Mouse (Mus musculus) embryonic facial prominence, embryonic 15.5 days (tissue): ENCODE data around the gene Lect2. TPM values are rescaled to one million over a fixed set of nuclear protein-coding genes. Genes with fewer than 3 reads are reported as not detected.

Experiments used
- ATAC-seq: fragments of 200-750 bp; cut with Nextera tagmentation; 2 replicates; pipeline ENCODE4 v1.8.0; 2017; ENCODE audit warnings: low read depth, moderate TSS enrichment; ENCODE audit not compliant: insufficient number of reproducible peaks, low FRiP score, low TSS enrichment
- H3K27ac ChIP-seq: fragments of 300-500 bp; sonication (generic); replicated peaks from 2 replicates; pipeline ENCODE4 v1.5.1; 2015; ENCODE audit warnings: mild to moderate bottlenecking, inconsistent platforms
- H3K27me3 ChIP-seq: fragments of 300-500 bp; sonication (generic); 2 replicates; pipeline ENCODE4 v1.6.1; 2015; ENCODE audit warnings: inconsistent platforms
- H3K36me3 ChIP-seq: fragments of 300-500 bp; sonication (generic); 2 replicates; pipeline ENCODE4 v1.6.1; 2015; ENCODE audit warnings: mild to moderate bottlenecking, inconsistent platforms
- H3K4me1 ChIP-seq: fragments of 300-500 bp; sonication (generic); 2 replicates; pipeline ENCODE4 v1.6.1; 2015; ENCODE audit warnings: inconsistent platforms
- H3K4me2 ChIP-seq: fragments of 300-500 bp; sonication (generic); replicated peaks from 2 replicates; pipeline ENCODE4 v1.6.1; 2015; ENCODE audit warnings: mild to moderate bottlenecking, inconsistent platforms
- H3K4me3 ChIP-seq: fragments of 300-500 bp; sonication (generic); replicated peaks from 2 replicates; pipeline ENCODE4 v1.5.1; 2015; ENCODE audit warnings: mild to moderate bottlenecking, inconsistent platforms
- H3K9ac ChIP-seq: fragments of 300-500 bp; sonication (generic); 2 replicates; pipeline ENCODE4 v1.6.1; 2015; ENCODE audit warnings: inconsistent platforms
- H3K9me3 ChIP-seq: fragments of 300-500 bp; sonication (generic); replicated peaks from 2 replicates; pipeline ENCODE4 v1.6.1; 2016; ENCODE audit warnings: inconsistent platforms
- WGBS: fragments of 180-500 bp; shearing (Covaris S2); methylation state at CpG from one replicate; pipeline ENCODE4 v1.1.7; 2015; 5-methylcytosine and 5-hydroxymethylcytosine counted together
- polyA plus RNA-seq: library from polyadenylated mRNA; unstranded; fragments of >200 nt; fragmentation: Nextera tagmentation; extraction: Ambion mirVana; gene quantifications from 2 replicates; pipeline ENCODE4 v1.2.1, GENCODE M21; 2015

Lect2 gene
- polyA plus RNA-seq, 1 experiment from 2014 or later: not detected

DNA sequence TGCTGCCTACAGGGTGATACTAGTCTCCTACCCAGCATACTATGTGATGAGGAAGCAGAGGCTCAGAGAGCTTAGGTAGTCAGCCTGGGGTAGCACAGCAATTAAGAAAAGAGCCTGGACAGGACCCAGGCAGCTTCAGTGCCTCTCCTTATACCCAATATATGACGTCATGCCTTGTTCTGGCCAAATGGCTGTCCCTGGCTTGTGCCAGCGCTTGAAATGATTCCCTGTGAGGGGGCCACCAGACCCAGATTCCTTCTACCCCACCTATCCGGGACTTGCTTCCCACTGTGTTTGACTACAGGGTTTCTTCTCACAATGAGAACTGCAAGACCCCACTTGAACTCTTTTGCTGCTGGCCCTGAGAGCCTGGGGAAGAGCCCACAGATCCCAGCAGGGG, 33.2 kb upstream of the Lect2 start:
- Histone ChIP-seq H3K9me3 (no peaks in the 10 kb centered on the region), H3K4me1 (peaks cover 30% of the 10 kb centered on the region), H3K4me3 (no peak overlapping the region), H3K27me3 (no peaks in the 10 kb centered on the region), H3K36me3 (no peaks in the 10 kb centered on the region), H3K9ac (no peak overlapping the region), H3K27ac (peak overlapping the region; percentile 91), H3K4me2 (no peak overlapping the region)
- ATAC-seq: no peak
- 13% methylated on average over 3 of the region's 3 CpGs for WGBS

- no peak overlapping the region for H3K4me2 ChIP-seq
- peak overlapping the region; percentile 91; the same call in 1 of the 2 replicates for H3K27ac ChIP-seq
- H3K36me3 ChIP-seq: no peaks in the 10 kb centered on the region
- WGBS: 70% methylated on average over 5 of the region's 5 CpGs
- no peak for ATAC-seq
- no peak overlapping the region for H3K4me3 ChIP-seq
- H3K4me1 ChIP-seq: peaks cover 40% of the 10 kb centered on the region
- no peaks in the 10 kb centered on the region for H3K27me3 ChIP-seq
- H3K9me3 ChIP-seq: no peaks in the 10 kb centered on the region
- H3K9ac ChIP-seq: no peak overlapping the region
These were observed 32.1 kb upstream of the Lect2 start for GRCm38 (mm10) chr13:56580450-56580849.

- peaks cover 44% of the 10 kb centered on the region for H3K4me1 ChIP-seq
- no peaks in the 10 kb centered on the region for H3K9me3 ChIP-seq
- H3K9ac ChIP-seq: no peak overlapping the region
- H3K4me2 ChIP-seq: no peak overlapping the region
- no peak overlapping the region for H3K4me3 ChIP-seq
- no peak for ATAC-seq
- H3K27ac ChIP-seq: no peak overlapping the region
- no peaks in the 10 kb centered on the region for H3K36me3 ChIP-seq
- H3K27me3 ChIP-seq: no peaks in the 10 kb centered on the region
- WGBS: 71% methylated on average over 5 of the region's 5 CpGs
These were observed 29.8 kb upstream of the Lect2 start for GRCm38 (mm10) chr13:56578097-56578496.

GRCm38 (mm10) chr13:56575701-56576321, 27.5 kb upstream of the Lect2 start:
- H3K4me1 ChIP-seq: peaks cover 34% of the 10 kb centered on the region
- H3K4me2 ChIP-seq: no peak overlapping the region
- 0 out of 2 replicates have a peak, but pooled peaks have one; percentile 52 for ATAC-seq
- peak overlapping the region; percentile 78 for H3K27ac ChIP-seq
- H3K4me3 ChIP-seq: no peak overlapping the region
- H3K27me3 ChIP-seq: no peaks in the 10 kb centered on the region
- H3K9ac ChIP-seq: no peak overlapping the region
- WGBS: 45% methylated on average over 12 of the region's 12 CpGs
- H3K36me3 ChIP-seq: no peaks in the 10 kb centered on the region
- no peaks in the 10 kb centered on the region for H3K9me3 ChIP-seq

DNA sequence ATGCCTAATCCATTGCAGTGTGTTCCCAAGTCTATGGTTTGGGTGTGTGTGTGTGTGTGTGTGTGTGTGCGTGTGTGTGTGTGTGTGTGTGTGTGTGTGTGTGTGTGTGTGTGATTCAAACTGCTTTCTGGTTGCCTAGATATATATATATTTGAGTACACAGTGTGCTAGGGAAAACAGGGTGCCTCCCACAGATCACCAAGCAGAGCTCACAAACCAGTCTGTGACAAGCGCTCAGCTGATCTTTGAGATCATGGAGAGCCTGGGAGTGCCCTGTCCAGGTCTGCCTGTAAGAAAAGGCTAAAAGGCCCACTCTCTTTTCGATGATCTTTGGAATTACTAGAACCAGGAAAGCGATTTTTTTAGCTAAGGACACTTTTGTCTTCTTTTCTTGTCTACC, 26.8 kb upstream of the Lect2 start:
- no peak overlapping the region for H3K9ac ChIP-seq
- ATAC-seq: no peak
- H3K9me3 ChIP-seq: no peaks in the 10 kb centered on the region
- no peak overlapping the region for H3K4me2 ChIP-seq
- H3K4me3 ChIP-seq: no peak overlapping the region
- WGBS: 76% methylated on average over 4 of the region's 4 CpGs
- H3K27ac ChIP-seq: no peak overlapping the region
- H3K36me3 ChIP-seq: no peaks in the 10 kb centered on the region
- peaks cover 30% of the 10 kb centered on the region for H3K4me1 ChIP-seq
- no peaks in the 10 kb centered on the region for H3K27me3 ChIP-seq

- Histone ChIP-seq H3K4me1 (peaks cover 29% of the 10 kb centered on the region), H3K27ac (no peak overlapping the region), H3K27me3 (no peaks in the 10 kb centered on the region), H3K9ac (no peak overlapping the region), H3K36me3 (no peaks in the 10 kb centered on the region), H3K4me2 (no peak overlapping the region), H3K9me3 (no peaks in the 10 kb centered on the region), H3K4me3 (no peak overlapping the region)
- WGBS: 82% methylated on average over 8 of the region's 8 CpGs
- ATAC-seq: no peak
These were observed 23.3 kb upstream of the Lect2 start for GRCm38 (mm10) chr13:56571645-56572044.

GRCm38 (mm10) chr13:56566336-56566735, 18.0 kb upstream of the Lect2 start:
- 33% methylated on average over 10 of the region's 10 CpGs for WGBS
- no peaks in the 10 kb centered on the region for H3K36me3 ChIP-seq
- peak overlapping the region; percentile 17; the same call in 1 of the 2 replicates for H3K27ac ChIP-seq
- ATAC-seq: 0 out of 2 replicates have a peak, but pooled peaks have one; percentile 15
- H3K4me2 ChIP-seq: no peak overlapping the region
- H3K27me3 ChIP-seq: no peaks in the 10 kb centered on the region
- no peaks in the 10 kb centered on the region for H3K9me3 ChIP-seq
- H3K9ac ChIP-seq: no peak overlapping the region
- H3K4me1 ChIP-seq: peaks cover 6% of the 10 kb centered on the region
- no peak overlapping the region for H3K4me3 ChIP-seq

DNA sequence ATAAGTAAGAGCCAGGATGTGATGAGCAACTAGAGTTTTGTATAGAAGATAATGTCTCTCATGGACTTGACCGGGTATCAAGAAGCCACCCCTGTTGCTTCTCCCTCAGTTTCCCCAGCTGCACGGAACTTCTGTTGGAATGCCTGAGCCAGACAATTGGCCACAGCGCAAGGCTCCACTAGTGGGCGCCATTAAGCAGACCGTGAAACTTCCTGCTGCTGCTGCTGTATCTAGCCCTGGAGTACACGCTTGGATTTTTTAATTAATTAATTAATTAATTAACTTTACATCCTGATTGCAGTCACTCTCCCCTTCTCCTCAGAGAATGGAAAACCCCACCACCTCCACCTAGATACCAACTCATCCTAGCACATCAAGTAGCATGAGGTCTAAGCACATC, 14.8 kb upstream of the Lect2 start:
- Histone ChIP-seq H3K4me2 (no peak overlapping the region), H3K27me3 (no peaks in the 10 kb centered on the region), H3K36me3 (no peaks in the 10 kb centered on the region), H3K4me1 (peaks cover 6% of the 10 kb centered on the region), H3K4me3 (no peak overlapping the region), H3K9me3 (no peaks in the 10 kb centered on the region), H3K27ac (no peak overlapping the region), H3K9ac (no peak overlapping the region)
- no peak for ATAC-seq
- 33% methylated on average over 6 of the region's 6 CpGs for WGBS

- Histone ChIP-seq H3K27me3 (no peaks in the 10 kb centered on the region), H3K9me3 (no peaks in the 10 kb centered on the region), H3K4me1 (peaks cover under 1% of the 10 kb centered on the region; the same call in 1 of the 2 replicates), H3K36me3 (no peaks in the 10 kb centered on the region), H3K4me3 (no peak overlapping the region), H3K9ac (no peak overlapping the region), H3K4me2 (no peak overlapping the region), H3K27ac (no peak overlapping the region)
- no peak for ATAC-seq
- 56% methylated on average over 8 of the region's 8 CpGs for WGBS
These were observed 12.8 kb upstream of the Lect2 start for GRCm38 (mm10) chr13:56561129-56561528.

DNA sequence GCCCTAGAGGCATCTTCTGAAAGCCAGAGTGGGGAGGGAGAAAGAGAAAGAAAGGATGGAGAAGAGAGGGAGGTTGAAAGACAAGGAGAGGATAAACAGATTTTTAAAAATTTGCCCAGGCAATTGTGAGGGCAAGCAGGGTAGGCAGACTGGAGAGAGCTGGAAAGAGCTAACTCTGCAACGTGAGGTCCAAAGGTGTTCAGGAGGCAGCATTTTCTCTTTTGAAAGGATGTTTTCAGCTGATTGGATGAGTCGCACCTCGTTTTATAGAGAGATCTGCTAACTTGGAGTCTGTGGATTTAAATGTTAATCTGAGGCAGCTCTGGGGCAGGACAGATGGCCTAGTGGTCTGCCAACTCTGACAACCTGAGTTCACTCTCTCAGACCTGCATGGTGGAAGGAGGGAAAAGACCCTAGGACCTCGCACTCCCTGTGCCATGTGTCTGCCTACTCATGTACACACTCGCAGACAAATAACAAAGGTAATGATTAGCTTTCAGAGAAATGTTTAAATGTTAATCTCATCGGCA, 11.6 kb upstream of the Lect2 start:
- WGBS: 75% methylated on average over 6 of the region's 6 CpGs
- no peak overlapping the region for H3K4me2 ChIP-seq
- ATAC-seq: no peak

DNA sequence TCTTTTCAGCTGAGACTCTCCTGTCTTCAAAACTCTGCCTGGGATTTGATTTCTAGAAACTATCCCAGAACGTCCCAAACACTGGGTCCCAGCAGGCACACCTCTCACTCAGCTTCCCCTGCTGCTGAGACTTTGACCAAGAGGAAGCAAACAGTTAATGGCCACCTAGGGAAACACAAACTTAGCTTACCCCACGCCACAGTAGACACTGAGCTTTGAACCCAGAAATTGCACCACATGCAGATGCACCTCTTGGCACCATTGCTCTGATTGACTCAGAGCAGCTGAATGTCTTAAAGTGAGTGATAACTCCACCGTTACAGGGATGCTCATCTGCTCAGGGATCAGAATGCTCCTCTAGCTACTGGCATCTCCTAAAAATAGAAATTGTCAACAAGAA, 10.5 kb upstream of the Lect2 start:
- no peak overlapping the region for H3K9ac ChIP-seq
- H3K27ac ChIP-seq: no peak overlapping the region
- WGBS: 47% methylated on average over 3 of the region's 3 CpGs
- H3K27me3 ChIP-seq: no peaks in the 10 kb centered on the region
- no peaks in the 10 kb centered on the region for H3K36me3 ChIP-seq
- no peak overlapping the region for H3K4me3 ChIP-seq
- no peak overlapping the region for H3K4me2 ChIP-seq
- no peaks in the 10 kb centered on the region for H3K9me3 ChIP-seq
- H3K4me1 ChIP-seq: 0 out of 2 replicates have a peak, but pooled peaks cover 3% of the 10 kb centered on the region
- ATAC-seq: no peak

More for the DNA sequence above, 11.6 kb upstream of the Lect2 start:
- no peaks in the 10 kb centered on the region for H3K4me1 ChIP-seq
- no peaks in the 10 kb centered on the region for H3K36me3 ChIP-seq
- no peaks in the 10 kb centered on the region for H3K9me3 ChIP-seq
- H3K27me3 ChIP-seq: no peaks in the 10 kb centered on the region
- H3K9ac ChIP-seq: no peak overlapping the region
- H3K4me3 ChIP-seq: no peak overlapping the region
- H3K27ac ChIP-seq: no peak overlapping the region

GRCm38 (mm10) chr13:56556701-56557100, 8.4 kb upstream of the Lect2 start:
- Histone ChIP-seq H3K27ac (no peak overlapping the region), H3K36me3 (no peaks in the 10 kb centered on the region), H3K4me2 (no peak overlapping the region), H3K9me3 (no peaks in the 10 kb centered on the region), H3K4me1 (0 out of 2 replicates have a peak, but pooled peaks cover 3% of the 10 kb centered on the region), H3K4me3 (no peak overlapping the region), H3K9ac (no peak overlapping the region), H3K27me3 (no peaks in the 10 kb centered on the region)
- WGBS: 58% methylated on average over 3 of the region's 3 CpGs
- ATAC-seq: no peak
